ENCODE assay signal across 20 mouse cellular contexts in the genomic region with DNA sequence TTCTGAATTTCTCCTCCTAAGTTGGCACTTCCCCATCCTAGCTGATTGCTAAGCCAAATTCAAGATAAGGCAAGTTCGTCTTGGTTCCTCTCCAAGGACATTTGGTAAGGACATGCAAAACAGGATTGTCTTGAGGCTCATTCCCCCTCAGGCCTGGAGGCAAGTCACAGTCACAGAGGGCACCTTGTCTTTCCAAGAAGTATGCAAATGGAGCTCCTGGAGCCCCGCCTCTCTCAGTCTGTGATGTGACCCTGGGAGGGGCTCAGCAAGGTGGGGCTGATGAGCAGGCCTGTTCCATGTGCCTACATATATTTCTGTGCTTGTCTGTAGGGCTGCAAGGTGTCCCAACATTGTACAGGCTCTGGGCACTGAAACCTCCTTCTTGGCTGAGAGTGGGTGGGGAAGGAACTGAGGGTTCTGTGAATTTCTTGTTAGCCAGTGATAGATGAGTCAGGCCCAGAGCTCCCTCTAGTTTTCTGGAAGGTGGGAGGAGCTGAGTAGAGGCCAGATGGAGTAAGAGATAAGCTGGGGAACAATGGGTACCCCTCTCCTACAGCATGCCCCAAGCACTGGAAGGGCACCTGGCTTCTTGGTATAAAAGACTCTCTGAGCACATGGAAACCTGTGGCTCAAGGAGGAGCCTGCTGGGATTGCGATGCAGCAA.
DNase-seq lines count a peak whose midpoint lies in the region; ATAC-seq and TF ChIP-seq lines count a peak whose summit lies in the region.
"Had no signal": no experiment of that assay in that cellular context is flagged by ENCODE, and none has a peak within 500 bp of the region (broad histone marks: within the 10 kb centered on the region; RNA-seq: fewer than 3 reads in every experiment).

No protein-coding gene starts in this region.

- no peak overlapping the region for H3K4me2 ChIP-seq in stomach, postnatal 0 days (replicated peaks; ENCODE audit: low read depth)
- H3K4me2 ChIP-seq: embryonic facial prominence, embryonic 13.5 days; limb, embryonic 13.5 days had no signal

- H3K4me1 ChIP-seq in stomach, postnatal 0 days (replicated peaks; ENCODE audit: control insufficient read depth, insufficient read depth): no peaks in the 10 kb centered on the region

- peak; percentile 30 for DNase-seq in layer of hippocampus, adult 9-11 months
- no peak for DNase-seq in layer of hippocampus, adult 9-10 months (ENCODE audit: low spot score)
- peak; percentile 14 for DNase-seq in ovary, postnatal 36 days (ENCODE audit: low spot score)
- DNase-seq in ovary, postnatal 14 days (ENCODE audit: low spot score): no peak
- DNase-seq in c-Kit-positive CD71-negative TER-119-negative erythroid progenitor cells, embryonic 14.5 days (ENCODE audit: low read depth): peak; percentile 2
- peak; percentile 22 for DNase-seq in stomach, postnatal 0 days (ENCODE audit: low spot score)
- DNase-seq: adrenal gland, adult 8-10 months; cerebellum, postnatal 36 days; forebrain, postnatal 0 days; heart, adult 18-20 months; heart, postnatal 14 days; kidney, adult 9 months; spleen, adult 18-20 months; thymus, adult 18-20 months had no signal

- H3K4me3 ChIP-seq in stomach, postnatal 0 days (ENCODE audit: low read depth, low read length): no peak overlapping the region
- H3K4me3 ChIP-seq: embryonic facial prominence, embryonic 13.5 days; layer of hippocampus, adult 2 months; limb, embryonic 13.5 days had no signal

- peak; percentile 78 for ATAC-seq in stomach, postnatal 0 days (ENCODE audit: low FRiP score, low TSS enrichment)
- no peak for ATAC-seq in erythroblast, adult 5-6 weeks (replicated peaks; ENCODE audit: low FRiP score, poor library complexity, severe bottlenecking)
- ATAC-seq: forebrain, postnatal 0 days; hindbrain, postnatal 0 days had no signal

- no peak for TF ChIP-seq CTCF in stomach, postnatal 0 days (IDR thresholded peaks at IDR 0.05; ENCODE audit: low read depth)

- no peak overlapping the region for H3K27ac ChIP-seq in stomach, postnatal 0 days (replicated peaks)
- H3K27ac ChIP-seq: embryonic facial prominence, embryonic 13.5 days; hindbrain, postnatal 0 days; layer of hippocampus, adult 2 months; limb, embryonic 13.5 days; macrophage had no signal

- H3K9me3 ChIP-seq in stomach, postnatal 0 days (ENCODE audit: control insufficient read depth, low read length): no peaks in the 10 kb centered on the region
- H3K9me3 ChIP-seq: limb, embryonic 13.5 days had no signal

- H3K27me3 ChIP-seq in stomach, postnatal 0 days (ENCODE audit: control insufficient read depth, insufficient read depth, low read length): no peaks in the 10 kb centered on the region

- no peaks in the 10 kb centered on the region for H3K36me3 ChIP-seq in stomach, postnatal 0 days (ENCODE audit: control insufficient read depth, insufficient read depth, low read length)
- H3K36me3 ChIP-seq: embryonic facial prominence, embryonic 13.5 days; limb, embryonic 13.5 days had no signal

- WGBS in stomach, postnatal 0 days: 73% methylated on average over 3 of the region's 3 CpGs

- H3K9ac ChIP-seq in stomach, postnatal 0 days (ENCODE audit: low read length): no peak overlapping the region
- H3K9ac ChIP-seq: embryonic facial prominence, embryonic 13.5 days; forebrain, postnatal 0 days; limb, embryonic 13.5 days had no signal

- TF ChIP-seq EP300 in stomach, postnatal 0 days (optimal IDR thresholded peaks at IDR 0.05): peak; percentile 91

Comparison
In these comparisons a context has a peak if more than half of its experiments do, and no peak if none do; other contexts are left out.
1. DNase-seq: peak in layer of hippocampus, adult 9-11 months (single experiment), ovary, postnatal 36 days (single experiment), c-Kit-positive CD71-negative TER-119-negative erythroid progenitor cells, embryonic 14.5 days (single experiment) and stomach, postnatal 0 days (single experiment); none in layer of hippocampus, adult 9-10 months (single experiment) and ovary, postnatal 14 days (single experiment).